Mouse (Mus musculus): ENCODE measurements around the gene Alms1.

GRCm38 (mm10) chr6:85588164-85588563 lies 833 bp downstream of the Alms1 start:
- no peak for TF ChIP-seq POLR2A (IDR thresholded peaks at IDR 0.05; ENCODE audit: control insufficient read depth, extremely low read depth, insufficient read depth, low read length, poor library complexity)
- TF ChIP-seq CTCF (IDR thresholded peaks at IDR 0.05; ENCODE audit: borderline replicate concordance, control insufficient read depth, extremely low read depth, insufficient read depth, low read length, poor library complexity): no peak
